Mouse (Mus musculus) urinary bladder, adult 2 months (tissue): ENCODE data around the gene Gm8011. TPM values are rescaled to one million over a fixed set of nuclear protein-coding genes. Genes with fewer than 3 reads are reported as not detected.
"Not testable (repeated sequence)": the region's sequence is repeated elsewhere in the genome, so short reads cannot be mapped to it uniquely, and the experiment has no call there.

Source experiments
- DNase-seq: peaks from one replicate; pipeline ENCODE4 v3.0.0; 2022; ENCODE audit warnings: low spot score
- polyA plus RNA-seq: library from polyadenylated mRNA; depleted of rRNA; stranded (reverse); fragments of >200 nt; gene quantifications from 2 replicates; pipeline ENCODE4 v1.2.3, GENCODE M21; 2012; rRNA removed

Gene Gm8011
- not detected in 2 replicates for polyA plus RNA-seq

DNA sequence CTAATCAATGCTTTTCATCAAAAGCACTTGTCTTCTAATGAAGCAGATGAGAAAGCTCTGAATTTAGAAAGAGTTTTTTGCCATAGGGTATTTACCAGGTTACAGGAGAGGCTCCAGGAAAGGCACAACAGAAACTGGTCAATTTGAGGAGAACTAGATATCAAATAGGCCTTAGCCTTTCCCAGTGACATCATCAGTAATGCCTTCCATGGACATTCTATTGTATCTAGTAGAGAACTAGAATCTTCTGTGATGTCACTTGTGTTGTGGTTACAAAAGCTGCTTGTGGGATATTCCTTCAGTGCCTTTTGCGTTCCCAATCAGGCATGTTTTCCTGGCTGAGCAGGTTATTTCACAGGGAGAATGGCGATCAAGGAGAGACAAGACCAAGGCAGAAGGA is at the start of gene Gm8011:
Gm8011 (plus strand) TSS at position 301 of the 400 bp plus-strand sequence.
- DNase-seq = not testable (repeated sequence)

- not testable (repeated sequence) for DNase-seq
Observed at GRCm38 (mm10) chr14:42439573-42439972, 24.1 kb upstream of the Gm8011 start, which contains the start of gene Gm8005. Gm8005 (minus strand) TSS chr14:42439673.

GRCm38 (mm10) chr14:42502249-42502648 is 38.6 kb downstream of the Gm8011 start, which contains the start of gene Gm8020:
Gm8020 (minus strand) TSS chr14:42502349.
- DNase-seq = not testable (repeated sequence)

Other genes with a start within 250 kb of the Gm8011 start
- not detected in 2 replicates for gene Gm17026, start 203.8 kb upstream of the Gm8011 start, polyA plus RNA-seq
- not detected in 2 replicates for gene Gm9611, start 166.5 kb upstream of the Gm8011 start, polyA plus RNA-seq
- gene Gm7995, start 153.7 kb upstream of the Gm8011 start, polyA plus RNA-seq = not detected in 2 replicates
- gene Gm8005, start 24.2 kb upstream of the Gm8011 start, polyA plus RNA-seq = not detected in 2 replicates
- not detected in 2 replicates for gene Gm8020, start 38.5 kb downstream of the Gm8011 start, polyA plus RNA-seq
- gene Gm8024, start 60.4 kb downstream of the Gm8011 start, polyA plus RNA-seq = not detected in 2 replicates
- not detected in 2 replicates for gene Gm17124, start 136.0 kb downstream of the Gm8011 start, polyA plus RNA-seq
- gene Gm3633, start 178.0 kb downstream of the Gm8011 start, polyA plus RNA-seq = not detected in 2 replicates
- gene Gm10378, start 192.1 kb downstream of the Gm8011 start, polyA plus RNA-seq = not detected in 2 replicates